Mouse (Mus musculus): Measurements from ENCODE around the gene Il13. TPM values are rescaled to one million over a fixed set of nuclear protein-coding genes. Genes with fewer than 3 reads are reported as not detected.

Gene Il13
- polyA plus RNA-seq, 1 experiment from 2014 or later, result not detected

- H3K9me3 ChIP-seq, result no peaks in the 10 kb centered on the region
- peaks cover 8% of the 10 kb centered on the region for H3K36me3 ChIP-seq
- no peak for DNase-seq (ENCODE audit: low spot score)
- peaks cover 15% of the 10 kb centered on the region for H3K4me1 ChIP-seq
- H3K27ac ChIP-seq, result 0 out of 2 replicates have a peak overlapping the region, but pooled peaks have one; percentile 0
- WGBS, result 3% methylated on average over 12 of the region's 12 CpGs
- H3K4me3 ChIP-seq, result peak overlapping the region; percentile 33
- H3K27me3 ChIP-seq (ENCODE audit: insufficient read depth, poor library complexity, severe bottlenecking), result no peaks in the 10 kb centered on the region
These were observed 28.9 kb downstream of the Il13 start for GRCm38 (mm10) chr11:53605609-53606008.

- H3K36me3 ChIP-seq, result peaks cover 13% of the 10 kb centered on the region
- 82% methylated on average over 3 of the region's 3 CpGs for WGBS
These were observed 29.5 kb downstream of the Il13 start for GRCm38 (mm10) chr11:53604983-53605382.

GRCm38 (mm10) chr11:53591116-53591515 is 43.4 kb downstream of the Il13 start:
- no peak for DNase-seq (ENCODE audit: low spot score)
- 91% methylated on average over 5 of the region's 5 CpGs for WGBS
- no peaks in the 10 kb centered on the region for H3K27me3 ChIP-seq (ENCODE audit: insufficient read depth, poor library complexity, severe bottlenecking)
- H3K4me1 ChIP-seq, result no peaks in the 10 kb centered on the region
- no peak overlapping the region for H3K4me3 ChIP-seq
- no peaks in the 10 kb centered on the region for H3K9me3 ChIP-seq
- peaks cover 45% of the 10 kb centered on the region for H3K36me3 ChIP-seq
- no peak overlapping the region for H3K27ac ChIP-seq

More at GRCm38 (mm10) chr11:53604983-53605382, 29.5 kb downstream of the Il13 start:
- Histone ChIP-seq H3K27me3 (ENCODE audit: insufficient read depth, poor library complexity, severe bottlenecking) (no peaks in the 10 kb centered on the region), H3K4me3 (no peak overlapping the region; the same call in 1 of the 2 replicates), H3K4me1 (peaks cover 15% of the 10 kb centered on the region), H3K9me3 (no peaks in the 10 kb centered on the region), H3K27ac (no peak overlapping the region)
- DNase-seq (ENCODE audit: low spot score), result no peak

GRCm38 (mm10) chr11:53590368-53590768 is 44.1 kb downstream of the Il13 start:
- no peaks in the 10 kb centered on the region for H3K9me3 ChIP-seq
- no peak overlapping the region for H3K27ac ChIP-seq
- no peak for DNase-seq (ENCODE audit: low spot score)
- no peaks in the 10 kb centered on the region for H3K27me3 ChIP-seq (ENCODE audit: insufficient read depth, poor library complexity, severe bottlenecking)
- WGBS, result 38% methylated on average over 15 of the region's 15 CpGs
- H3K4me3 ChIP-seq, result 0 out of 2 replicates have a peak overlapping the region, but pooled peaks have one; percentile 5
- peaks cover 40% of the 10 kb centered on the region for H3K36me3 ChIP-seq
- no peaks in the 10 kb centered on the region for H3K4me1 ChIP-seq

- DNase-seq (ENCODE audit: low spot score), result no peak
- no peaks in the 10 kb centered on the region for H3K4me1 ChIP-seq
- H3K4me3 ChIP-seq, result no peak overlapping the region
- H3K27me3 ChIP-seq (ENCODE audit: insufficient read depth, poor library complexity, severe bottlenecking), result no peaks in the 10 kb centered on the region
- 80% methylated on average over 8 of the region's 8 CpGs for WGBS
- no peaks in the 10 kb centered on the region for H3K9me3 ChIP-seq
- H3K27ac ChIP-seq, result no peak overlapping the region
- peaks cover 36% of the 10 kb centered on the region for H3K36me3 ChIP-seq
These were observed 46.2 kb downstream of the Il13 start for GRCm38 (mm10) chr11:53588279-53588678.

- H3K27ac ChIP-seq, result no peak overlapping the region
- DNase-seq (ENCODE audit: low spot score), result no peak
- no peaks in the 10 kb centered on the region for H3K4me1 ChIP-seq
- 85% methylated on average over 6 of the region's 6 CpGs for WGBS
- H3K36me3 ChIP-seq, result peaks cover 44% of the 10 kb centered on the region
- no peaks in the 10 kb centered on the region for H3K9me3 ChIP-seq
- no peak overlapping the region for H3K4me3 ChIP-seq
- H3K27me3 ChIP-seq (ENCODE audit: insufficient read depth, poor library complexity, severe bottlenecking), result no peaks in the 10 kb centered on the region
These were observed 49.0 kb downstream of the Il13 start for GRCm38 (mm10) chr11:53585510-53585909.

- Histone ChIP-seq H3K36me3 (peaks cover 51% of the 10 kb centered on the region), H3K27ac (no peak overlapping the region), H3K4me3 (no peak overlapping the region), H3K27me3 (ENCODE audit: insufficient read depth, poor library complexity, severe bottlenecking) (no peaks in the 10 kb centered on the region), H3K9me3 (no peaks in the 10 kb centered on the region), H3K4me1 (no peaks in the 10 kb centered on the region)
- no peak for DNase-seq (ENCODE audit: low spot score)
- 54% methylated on average over 3 of the region's 3 CpGs for WGBS
These were observed 49.7 kb downstream of the Il13 start for GRCm38 (mm10) chr11:53584849-53585248.

GRCm38 (mm10) chr11:53583151-53583550 is 51.4 kb downstream of the Il13 start:
- Histone ChIP-seq H3K9me3 (no peaks in the 10 kb centered on the region), H3K27ac (no peak overlapping the region), H3K36me3 (peaks cover 47% of the 10 kb centered on the region), H3K4me1 (no peaks in the 10 kb centered on the region), H3K4me3 (no peak overlapping the region), H3K27me3 (ENCODE audit: insufficient read depth, poor library complexity, severe bottlenecking) (no peaks in the 10 kb centered on the region)
- 81% methylated on average over 10 of the region's 10 CpGs for WGBS
- no peak for DNase-seq (ENCODE audit: low spot score)

Other genes starting within 250 kb of the Il13 start
- gene Leap2, start 211.5 kb downstream of the Il13 start, polyA plus RNA-seq (2016; fragmentation: Nextera tagmentation; extraction: Ambion mirVana), result 0.45 TPM in 1 of 2 replicates, not detected in the other
- gene Uqcrq, start 203.9 kb downstream of the Il13 start, polyA plus RNA-seq (2016; fragmentation: Nextera tagmentation; extraction: Ambion mirVana), result 854 and 1,100 TPM in 2 replicates
- gene Gdf9, start 203.7 kb downstream of the Il13 start, polyA plus RNA-seq (2016; fragmentation: Nextera tagmentation; extraction: Ambion mirVana), result 0.74 and 1.5 TPM in 2 replicates
- gene Gm10447, start 177.6 kb downstream of the Il13 start, polyA plus RNA-seq (2016; fragmentation: Nextera tagmentation; extraction: Ambion mirVana), result 0.10 and 0.16 TPM in 2 replicates
- gene Shroom1, start 177.5 kb downstream of the Il13 start, polyA plus RNA-seq (2016; fragmentation: Nextera tagmentation; extraction: Ambion mirVana), result 2.3 and 2.5 TPM in 2 replicates
- not detected in 2 replicates for gene Gm9837, start 164.2 kb downstream of the Il13 start, polyA plus RNA-seq (2016; fragmentation: Nextera tagmentation; extraction: Ambion mirVana)
- not detected in 2 replicates for gene Gm9945, start 154.5 kb downstream of the Il13 start, polyA plus RNA-seq (2016; fragmentation: Nextera tagmentation; extraction: Ambion mirVana)
- 0.32 and 0.38 TPM in 2 replicates for gene Sowaha, start 154.4 kb downstream of the Il13 start, polyA plus RNA-seq (2016; fragmentation: Nextera tagmentation; extraction: Ambion mirVana)
- 20.1 and 22.9 TPM in 2 replicates for gene Sept8, start 115.4 kb downstream of the Il13 start, polyA plus RNA-seq (2016; fragmentation: Nextera tagmentation; extraction: Ambion mirVana)
- 32.7 and 47.1 TPM in 2 replicates for gene Kif3a, start 67.3 kb downstream of the Il13 start, polyA plus RNA-seq (2016; fragmentation: Nextera tagmentation; extraction: Ambion mirVana)
- gene Il4, start 16.0 kb downstream of the Il13 start, polyA plus RNA-seq (2016; fragmentation: Nextera tagmentation; extraction: Ambion mirVana), result 0.39 and 0.72 TPM in 2 replicates
- 22.0 and 26.5 TPM in 2 replicates for gene Rad50, start 72.6 kb upstream of the Il13 start, polyA plus RNA-seq (2016; fragmentation: Nextera tagmentation; extraction: Ambion mirVana)
- not detected in 2 replicates for gene Il5, start 86.1 kb upstream of the Il13 start, polyA plus RNA-seq (2016; fragmentation: Nextera tagmentation; extraction: Ambion mirVana)
- gene Irf1, start 135.3 kb upstream of the Il13 start, polyA plus RNA-seq (2016; fragmentation: Nextera tagmentation; extraction: Ambion mirVana), result 7.9 TPM in 2 replicates
- not detected in 2 replicates for gene Gm17334, start 138.5 kb upstream of the Il13 start, polyA plus RNA-seq (2016; fragmentation: Nextera tagmentation; extraction: Ambion mirVana)
- gene Gm12216, start 224.6 kb upstream of the Il13 start, polyA plus RNA-seq (2016; fragmentation: Nextera tagmentation; extraction: Ambion mirVana), result 0.15 and 0.27 TPM in 2 replicates